Mouse (Mus musculus): ENCODE measurements around the gene 1110059E24Rik. TPM values are rescaled to one million over a fixed set of nuclear protein-coding genes. Genes with fewer than 3 reads are reported as not detected.

Gene 1110059E24Rik
- polyA plus RNA-seq, 1 experiment = 46.7 TPM

GRCm38 (mm10) chr19:21577443-21577842, 75.3 kb downstream of the 1110059E24Rik start:
- Histone ChIP-seq H3K27ac (ENCODE audit: insufficient read depth, low read length) (no peak overlapping the region), H3K4me1 (ENCODE audit: control insufficient read depth, insufficient read depth, low read length) (no peaks in the 10 kb centered on the region), H3K4me3 (ENCODE audit: low read depth, low read length) (no peak overlapping the region), H3K36me3 (ENCODE audit: control insufficient read depth, insufficient read depth, low read length, poor library complexity, severe bottlenecking) (no peaks in the 10 kb centered on the region), H3K27me3 (ENCODE audit: control insufficient read depth, insufficient read depth, low read length, poor library complexity, severe bottlenecking) (no peaks in the 10 kb centered on the region), H3K9me3 (replicated peaks; ENCODE audit: control insufficient read depth, insufficient read depth, low read length, poor library complexity, severe bottlenecking) (no peaks in the 10 kb centered on the region), H3K9ac (ENCODE audit: low read depth, poor library complexity, severe bottlenecking) (no peak overlapping the region)
- TF ChIP-seq EP300 (IDR thresholded peaks at IDR 0.05; ENCODE audit: insufficient read depth, low read depth, low read length) = no peak
- no peak for TF ChIP-seq CTCF (IDR thresholded peaks at IDR 0.05; ENCODE audit: low read depth, low read length)
- no peak for TF ChIP-seq POLR2A (IDR thresholded peaks at IDR 0.05; ENCODE audit: insufficient read depth, low read length)

- Histone ChIP-seq H3K36me3 (ENCODE audit: control insufficient read depth, insufficient read depth, low read length, poor library complexity, severe bottlenecking) (no peaks in the 10 kb centered on the region), H3K9me3 (replicated peaks; ENCODE audit: control insufficient read depth, insufficient read depth, low read length, poor library complexity, severe bottlenecking) (no peaks in the 10 kb centered on the region), H3K4me3 (ENCODE audit: low read depth, low read length) (no peak overlapping the region), H3K27me3 (ENCODE audit: control insufficient read depth, insufficient read depth, low read length, poor library complexity, severe bottlenecking) (no peaks in the 10 kb centered on the region), H3K4me1 (ENCODE audit: control insufficient read depth, insufficient read depth, low read length) (no peaks in the 10 kb centered on the region), H3K9ac (ENCODE audit: low read depth, poor library complexity, severe bottlenecking) (no peak overlapping the region), H3K27ac (ENCODE audit: insufficient read depth, low read length) (no peak overlapping the region)
- TF ChIP-seq POLR2A (IDR thresholded peaks at IDR 0.05; ENCODE audit: insufficient read depth, low read length) (no peak), CTCF (IDR thresholded peaks at IDR 0.05; ENCODE audit: low read depth, low read length) (no peak), EP300 (IDR thresholded peaks at IDR 0.05; ENCODE audit: insufficient read depth, low read depth, low read length) (no peak)
Observed at GRCm38 (mm10) chr19:21571986-21572385, 80.8 kb downstream of the 1110059E24Rik start.

- Histone ChIP-seq H3K9ac (ENCODE audit: low read depth, poor library complexity, severe bottlenecking) (no peak overlapping the region), H3K4me3 (ENCODE audit: low read depth, low read length) (no peak overlapping the region), H3K27ac (ENCODE audit: insufficient read depth, low read length) (no peak overlapping the region), H3K9me3 (replicated peaks; ENCODE audit: control insufficient read depth, insufficient read depth, low read length, poor library complexity, severe bottlenecking) (no peaks in the 10 kb centered on the region), H3K4me1 (ENCODE audit: control insufficient read depth, insufficient read depth, low read length) (no peaks in the 10 kb centered on the region), H3K27me3 (ENCODE audit: control insufficient read depth, insufficient read depth, low read length, poor library complexity, severe bottlenecking) (no peaks in the 10 kb centered on the region), H3K36me3 (ENCODE audit: control insufficient read depth, insufficient read depth, low read length, poor library complexity, severe bottlenecking) (no peaks in the 10 kb centered on the region)
- TF ChIP-seq POLR2A (IDR thresholded peaks at IDR 0.05; ENCODE audit: insufficient read depth, low read length) = no peak
- peak; percentile 84 for TF ChIP-seq CTCF (IDR thresholded peaks at IDR 0.05; ENCODE audit: low read depth, low read length)
- 0 out of 2 replicates have a peak, but pooled peaks have one; percentile 13 for TF ChIP-seq EP300 (IDR thresholded peaks at IDR 0.05; ENCODE audit: insufficient read depth, low read depth, low read length)
Observed at GRCm38 (mm10) chr19:21571223-21571980, 81.4 kb downstream of the 1110059E24Rik start.

GRCm38 (mm10) chr19:21570778-21571177, 82.0 kb downstream of the 1110059E24Rik start:
- Histone ChIP-seq H3K9me3 (replicated peaks; ENCODE audit: control insufficient read depth, insufficient read depth, low read length, poor library complexity, severe bottlenecking) (no peaks in the 10 kb centered on the region), H3K27ac (ENCODE audit: insufficient read depth, low read length) (no peak overlapping the region), H3K36me3 (ENCODE audit: control insufficient read depth, insufficient read depth, low read length, poor library complexity, severe bottlenecking) (no peaks in the 10 kb centered on the region), H3K9ac (ENCODE audit: low read depth, poor library complexity, severe bottlenecking) (no peak overlapping the region), H3K4me1 (ENCODE audit: control insufficient read depth, insufficient read depth, low read length) (no peaks in the 10 kb centered on the region), H3K4me3 (ENCODE audit: low read depth, low read length) (no peak overlapping the region), H3K27me3 (ENCODE audit: control insufficient read depth, insufficient read depth, low read length, poor library complexity, severe bottlenecking) (no peaks in the 10 kb centered on the region)
- no peak for TF ChIP-seq CTCF (IDR thresholded peaks at IDR 0.05; ENCODE audit: low read depth, low read length)
- TF ChIP-seq POLR2A (IDR thresholded peaks at IDR 0.05; ENCODE audit: insufficient read depth, low read length) = no peak
- no peak for TF ChIP-seq EP300 (IDR thresholded peaks at IDR 0.05; ENCODE audit: insufficient read depth, low read depth, low read length)

- H3K36me3 ChIP-seq (ENCODE audit: control insufficient read depth, insufficient read depth, low read length, poor library complexity, severe bottlenecking) = no peaks in the 10 kb centered on the region
- no peak overlapping the region for H3K27ac ChIP-seq (ENCODE audit: insufficient read depth, low read length)
- H3K27me3 ChIP-seq (ENCODE audit: control insufficient read depth, insufficient read depth, low read length, poor library complexity, severe bottlenecking) = no peaks in the 10 kb centered on the region
- no peaks in the 10 kb centered on the region for H3K9me3 ChIP-seq (replicated peaks; ENCODE audit: control insufficient read depth, insufficient read depth, low read length, poor library complexity, severe bottlenecking)
- no peak overlapping the region for H3K4me3 ChIP-seq (ENCODE audit: low read depth, low read length)
- H3K4me1 ChIP-seq (ENCODE audit: control insufficient read depth, insufficient read depth, low read length) = no peaks in the 10 kb centered on the region
- TF ChIP-seq POLR2A (IDR thresholded peaks at IDR 0.05; ENCODE audit: insufficient read depth, low read length) (no peak), CTCF (IDR thresholded peaks at IDR 0.05; ENCODE audit: low read depth, low read length) (no peak), EP300 (IDR thresholded peaks at IDR 0.05; ENCODE audit: insufficient read depth, low read depth, low read length) (no peak)
- no peak overlapping the region for H3K9ac ChIP-seq (ENCODE audit: low read depth, poor library complexity, severe bottlenecking)
Observed at GRCm38 (mm10) chr19:21568528-21569185, 84.1 kb downstream of the 1110059E24Rik start.

- no peak for TF ChIP-seq EP300 (IDR thresholded peaks at IDR 0.05; ENCODE audit: insufficient read depth, low read depth, low read length)
- Histone ChIP-seq H3K4me3 (ENCODE audit: low read depth, low read length) (no peak overlapping the region), H3K9me3 (replicated peaks; ENCODE audit: control insufficient read depth, insufficient read depth, low read length, poor library complexity, severe bottlenecking) (no peaks in the 10 kb centered on the region), H3K27ac (ENCODE audit: insufficient read depth, low read length) (no peak overlapping the region), H3K36me3 (ENCODE audit: control insufficient read depth, insufficient read depth, low read length, poor library complexity, severe bottlenecking) (no peaks in the 10 kb centered on the region), H3K9ac (ENCODE audit: low read depth, poor library complexity, severe bottlenecking) (no peak overlapping the region), H3K4me1 (ENCODE audit: control insufficient read depth, insufficient read depth, low read length) (no peaks in the 10 kb centered on the region), H3K27me3 (ENCODE audit: control insufficient read depth, insufficient read depth, low read length, poor library complexity, severe bottlenecking) (no peaks in the 10 kb centered on the region)
Observed at GRCm38 (mm10) chr19:21567933-21568332, 84.8 kb downstream of the 1110059E24Rik start.
